Mouse (Mus musculus): ENCODE data around the gene Itpa. TPM values are rescaled to one million over a fixed set of nuclear protein-coding genes. Genes with fewer than 3 reads are reported as not detected.

The Itpa gene
- total and polyA plus RNA-seq, 3 experiments: 102 to 137 TPM; not detected in 1

- peaks cover 0 to 12% of the 10 kb centered on the region in 2 experiments; a peak in 2 of 4 replicates for H3K36me3 ChIP-seq (ENCODE audit: control insufficient read depth in 1 of 2, insufficient read depth in 2 of 2, low read length in 2 of 2)
- H3K27me3 ChIP-seq (ENCODE audit: control insufficient read depth in 1 of 2, insufficient read depth in 2 of 2, low read length in 2 of 2): no peaks in the 10 kb centered on the region
- no peak overlapping the region for H3K27ac ChIP-seq (ENCODE audit: control insufficient read depth, low read depth, low read length)
- no peaks in the 10 kb centered on the region for H3K4me1 ChIP-seq (ENCODE audit: control insufficient read depth in 1 of 2, insufficient read depth in 2 of 2, low read length in 2 of 2)
- TF ChIP-seq EP300 (IDR thresholded peaks at IDR 0.05; ENCODE audit: low read depth in 1 of 2, low read length in 2 of 2): no peak
- no peak for TF ChIP-seq POLR2A (IDR thresholded peaks at IDR 0.05; ENCODE audit: control insufficient read depth in 1 of 2, insufficient read depth in 1 of 2, low read depth in 1 of 2, low read length in 2 of 2, poor library complexity in 1 of 2)
- no peak for TF ChIP-seq JUND (IDR thresholded peaks at IDR 0.05; ENCODE audit: low read depth, low read length)
- TF ChIP-seq ZMIZ1 (IDR thresholded peaks at IDR 0.05; ENCODE audit: low read depth, low read length): no peak
- no peak for TF ChIP-seq NRF1 (IDR thresholded peaks at IDR 0.05; ENCODE audit: insufficient read depth, low read depth, low read length, poor library complexity, severe bottlenecking)
- no peak for TF ChIP-seq MAX (IDR thresholded peaks at IDR 0.05; ENCODE audit: low read length)
- no peak overlapping the region for H3K9ac ChIP-seq (ENCODE audit: control insufficient read depth, low read depth, low read length, poor library complexity, severe bottlenecking)
- no peak overlapping the region for H3K4me3 ChIP-seq (ENCODE audit: control insufficient read depth in 1 of 2, insufficient read depth in 1 of 2, low read depth in 2 of 2, low read length in 2 of 2)
- H3K79me2 ChIP-seq (ENCODE audit: control insufficient read depth, insufficient read depth, low read length, poor library complexity): no peaks in the 10 kb centered on the region
- H3K9me3 ChIP-seq (replicated peaks; ENCODE audit: insufficient read depth, low read length): no peaks in the 10 kb centered on the region
- DNase-seq (ENCODE audit: low read depth, low spot score): no peak
These were observed 9.8 kb downstream of the Itpa start for GRCm38 (mm10) chr2:130677211-130677610.

GRCm38 (mm10) chr2:130679154-130679553 lies 11.7 kb downstream of the Itpa start:
- H3K79me2 ChIP-seq (ENCODE audit: control insufficient read depth, insufficient read depth, low read length, poor library complexity): no peaks in the 10 kb centered on the region
- TF ChIP-seq SIN3A (IDR thresholded peaks at IDR 0.05; ENCODE audit: low read length): no peak
- no peak for TF ChIP-seq MYC (IDR thresholded peaks at IDR 0.05; ENCODE audit: low read depth, low read length)
- no peak for TF ChIP-seq USF2 (IDR thresholded peaks at IDR 0.05; ENCODE audit: borderline replicate concordance in 1 of 2, insufficient read depth in 1 of 2, low read depth in 1 of 2, low read length in 2 of 2)
- no peak for TF ChIP-seq ZKSCAN1 (IDR thresholded peaks at IDR 0.05; ENCODE audit: low read depth, low read length)
- no peak for TF ChIP-seq POLR2AphosphoS5 (IDR thresholded peaks at IDR 0.05; ENCODE audit: borderline replicate concordance, low read depth, low read length)
- H3K27ac ChIP-seq (ENCODE audit: control insufficient read depth, low read depth, low read length): no peak overlapping the region
- H3K36me3 ChIP-seq (ENCODE audit: control insufficient read depth in 1 of 2, insufficient read depth in 2 of 2, low read length in 2 of 2): peaks cover 0 to 8% of the 10 kb centered on the region in 2 experiments; a peak in 2 of 4 replicates
- H3K9ac ChIP-seq (ENCODE audit: control insufficient read depth, low read depth, low read length, poor library complexity, severe bottlenecking): no peak overlapping the region
- DNase-seq (ENCODE audit: low read depth, low spot score): no peak
- H3K4me3 ChIP-seq (ENCODE audit: control insufficient read depth in 1 of 2, insufficient read depth in 1 of 2, low read depth in 2 of 2, low read length in 2 of 2): no peak overlapping the region
- H3K9me3 ChIP-seq (replicated peaks; ENCODE audit: insufficient read depth, low read length): no peaks in the 10 kb centered on the region
- H3K4me1 ChIP-seq (ENCODE audit: control insufficient read depth in 1 of 2, insufficient read depth in 2 of 2, low read length in 2 of 2): no peaks in the 10 kb centered on the region
- no peaks in the 10 kb centered on the region for H3K27me3 ChIP-seq (ENCODE audit: control insufficient read depth in 1 of 2, insufficient read depth in 2 of 2, low read length in 2 of 2)

- Histone ChIP-seq H3K27ac (ENCODE audit: control insufficient read depth, low read depth, low read length) (no peak overlapping the region), H3K36me3 (ENCODE audit: control insufficient read depth in 1 of 2, insufficient read depth in 2 of 2, low read length in 2 of 2) (peaks cover 0 to 6% of the 10 kb centered on the region in 2 experiments; a peak in 2 of 4 replicates), H3K27me3 (ENCODE audit: control insufficient read depth in 1 of 2, insufficient read depth in 2 of 2, low read length in 2 of 2) (no peaks in the 10 kb centered on the region), H3K9ac (ENCODE audit: control insufficient read depth, low read depth, low read length, poor library complexity, severe bottlenecking) (no peak overlapping the region), H3K4me3 (ENCODE audit: control insufficient read depth in 1 of 2, insufficient read depth in 1 of 2, low read depth in 2 of 2, low read length in 2 of 2) (no peak overlapping the region), H3K9me3 (replicated peaks; ENCODE audit: insufficient read depth, low read length) (no peaks in the 10 kb centered on the region), H3K4me1 (ENCODE audit: control insufficient read depth in 1 of 2, insufficient read depth in 2 of 2, low read length in 2 of 2) (no peaks in the 10 kb centered on the region), H3K79me2 (ENCODE audit: control insufficient read depth, insufficient read depth, low read length, poor library complexity) (no peaks in the 10 kb centered on the region)
- TF ChIP-seq USF1 (IDR thresholded peaks at IDR 0.05; ENCODE audit: low read depth, low read length) (no peak), RCOR1 (IDR thresholded peaks at IDR 0.05; ENCODE audit: low read depth, low read length) (no peak), CHD2 (IDR thresholded peaks at IDR 0.05; ENCODE audit: low read length) (no peak), GABPA (IDR thresholded peaks at IDR 0.05; ENCODE audit: low read depth, low read length) (no peak), UBTF (IDR thresholded peaks at IDR 0.05; ENCODE audit: borderline replicate concordance, insufficient read depth, low read depth, low read length) (no peak), TCF12 (IDR thresholded peaks at IDR 0.05; ENCODE audit: low read depth, low read length) (no peak), CTCF (IDR thresholded peaks at IDR 0.05 in 2 of 3, conservative IDR thresholded peaks at IDR 0.05 in 1 of 3; ENCODE audit: control insufficient read depth in 1 of 3, insufficient read depth in 1 of 3, low read depth in 2 of 3, low read length in 3 of 3, poor library complexity in 1 of 3, severe bottlenecking in 1 of 3) (no peak), MEF2A (IDR thresholded peaks at IDR 0.05; ENCODE audit: extremely low read depth, insufficient replicate concordance, low read depth, low read length, poor library complexity, severe bottlenecking) (no peak), E2F4 (IDR thresholded peaks at IDR 0.05; ENCODE audit: borderline replicate concordance, low read depth, low read length) (no peak), SIN3A (IDR thresholded peaks at IDR 0.05; ENCODE audit: low read length) (no peak)
- DNase-seq (ENCODE audit: low read depth, low spot score): no peak
These were observed 12.5 kb downstream of the Itpa start for GRCm38 (mm10) chr2:130679899-130680298.
